Mouse (Mus musculus): ENCODE measurements around the gene Crybb1. TPM values are rescaled to one million over a fixed set of nuclear protein-coding genes. Genes with fewer than 3 reads are reported as not detected.

Crybb1 gene
- polyA plus RNA-seq, 1 experiment: not detected

GRCm38 (mm10) chr5:112282123-112282779 lies 26.6 kb downstream of the Crybb1 start:
- Histone ChIP-seq H3K27ac (ENCODE audit: control insufficient read depth, insufficient read depth, low read depth, low read length, poor library complexity) (peak overlapping the region; percentile 80), H3K4me1 (ENCODE audit: control insufficient read depth, insufficient read depth, low read length) (peaks cover 40% of the 10 kb centered on the region), H3K4me3 (replicated peaks; ENCODE audit: control insufficient read depth, low read depth, low read length) (peak overlapping the region; percentile 6)
- no peak for TF ChIP-seq CTCF (IDR thresholded peaks at IDR 0.05; ENCODE audit: control insufficient read depth, insufficient read depth, low read length)
- TF ChIP-seq POLR2A (IDR thresholded peaks at IDR 0.05; ENCODE audit: borderline replicate concordance, control insufficient read depth, low read depth, low read length): no peak
- WGBS: 33% methylated on average over 6 of the region's 6 CpGs

- 12% methylated on average over 9 of the region's 9 CpGs for WGBS
- Histone ChIP-seq H3K4me3 (replicated peaks; ENCODE audit: control insufficient read depth, low read depth, low read length) (no peak overlapping the region), H3K4me1 (ENCODE audit: control insufficient read depth, insufficient read depth, low read length) (peaks cover 46% of the 10 kb centered on the region), H3K27ac (ENCODE audit: control insufficient read depth, insufficient read depth, low read depth, low read length, poor library complexity) (peak overlapping the region; percentile 80)
- TF ChIP-seq CTCF (IDR thresholded peaks at IDR 0.05; ENCODE audit: control insufficient read depth, insufficient read depth, low read length) (no peak), POLR2A (IDR thresholded peaks at IDR 0.05; ENCODE audit: borderline replicate concordance, control insufficient read depth, low read depth, low read length) (no peak)
Observed at GRCm38 (mm10) chr5:112282780-112283482, 27.3 kb downstream of the Crybb1 start.

DNA sequence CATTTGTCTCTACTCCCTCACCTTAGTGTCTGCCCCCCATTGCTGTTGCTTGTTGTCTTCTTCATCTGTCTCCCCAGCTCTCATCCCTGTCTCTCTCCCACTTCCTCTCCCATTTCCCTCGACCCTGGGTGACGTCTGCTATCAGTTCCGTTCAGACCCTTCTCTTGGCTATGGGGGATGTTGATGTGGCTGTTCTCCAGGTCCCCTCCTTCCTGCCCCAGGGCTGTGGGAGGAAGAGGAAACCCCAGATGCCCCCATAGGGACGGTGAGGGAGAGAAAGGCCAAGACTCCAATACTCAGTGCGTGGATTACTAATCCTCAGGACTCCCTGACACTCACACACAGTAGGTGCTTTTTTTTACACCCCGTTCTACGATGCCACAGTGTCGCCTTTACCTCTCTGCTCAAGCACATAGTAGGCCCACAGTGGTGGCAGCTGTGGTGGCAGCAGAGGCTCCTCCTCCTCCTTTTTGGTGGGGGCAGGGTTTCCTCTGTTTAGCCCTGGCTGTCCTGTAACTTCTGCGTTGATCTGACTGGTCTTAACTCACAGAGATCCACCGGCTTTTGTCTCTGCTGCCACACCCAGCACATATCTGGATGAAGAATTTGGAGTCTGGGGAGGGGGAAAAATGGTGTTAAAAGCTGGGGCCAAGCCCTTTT lies 28.1 kb downstream of the Crybb1 start:
- Histone ChIP-seq H3K27ac (ENCODE audit: control insufficient read depth, insufficient read depth, low read depth, low read length, poor library complexity) (peak overlapping the region; percentile 80), H3K4me1 (ENCODE audit: control insufficient read depth, insufficient read depth, low read length) (peaks cover 44% of the 10 kb centered on the region), H3K4me3 (replicated peaks; ENCODE audit: control insufficient read depth, low read depth, low read length) (peak overlapping the region; percentile 5)
- WGBS: 2% methylated on average over 10 of the region's 10 CpGs
- TF ChIP-seq POLR2A (IDR thresholded peaks at IDR 0.05; ENCODE audit: borderline replicate concordance, control insufficient read depth, low read depth, low read length) (no peak), CTCF (IDR thresholded peaks at IDR 0.05; ENCODE audit: control insufficient read depth, insufficient read depth, low read length) (no peak)

- peak overlapping the region; percentile 80 for H3K27ac ChIP-seq (ENCODE audit: control insufficient read depth, insufficient read depth, low read depth, low read length, poor library complexity)
- whole genome bisulfite sequencing: 17% methylated on average over 7 of the region's 7 CpGs
- TF ChIP-seq CTCF (IDR thresholded peaks at IDR 0.05; ENCODE audit: control insufficient read depth, insufficient read depth, low read length): no peak
- no peak for TF ChIP-seq POLR2A (IDR thresholded peaks at IDR 0.05; ENCODE audit: borderline replicate concordance, control insufficient read depth, low read depth, low read length)
- H3K4me3 ChIP-seq (replicated peaks; ENCODE audit: control insufficient read depth, low read depth, low read length): no peak overlapping the region
- peaks cover 40% of the 10 kb centered on the region for H3K4me1 ChIP-seq (ENCODE audit: control insufficient read depth, insufficient read depth, low read length)
Observed at GRCm38 (mm10) chr5:112284203-112284582, 28.6 kb downstream of the Crybb1 start.

DNA sequence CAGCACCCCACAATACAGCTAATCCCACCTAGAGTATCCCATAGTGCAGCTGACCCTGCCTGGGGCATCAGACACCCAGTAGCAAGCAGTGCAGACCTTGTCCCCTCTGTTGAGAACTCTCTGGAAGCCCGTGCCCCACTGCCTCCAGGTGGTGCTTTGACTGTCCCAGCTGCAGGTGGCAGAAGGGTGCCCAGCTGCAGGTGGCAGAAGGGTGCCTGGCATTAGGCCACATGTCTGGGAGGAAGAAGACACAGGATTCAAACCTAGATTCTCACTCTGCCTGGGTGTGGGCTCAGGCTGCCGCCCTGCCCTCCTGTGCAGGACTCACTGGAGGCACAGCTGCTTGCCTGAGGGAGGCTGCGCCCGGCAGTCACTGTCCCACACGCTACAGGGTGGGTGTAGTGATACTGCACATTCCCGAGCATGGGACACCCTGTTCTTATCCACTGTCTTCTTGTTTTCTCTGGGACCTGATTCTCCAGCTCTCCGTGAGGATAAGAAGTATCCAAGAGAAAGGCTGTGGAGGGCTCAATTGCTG lies 30.0 kb downstream of the Crybb1 start:
- Histone ChIP-seq H3K27ac (ENCODE audit: control insufficient read depth, insufficient read depth, low read depth, low read length, poor library complexity) (peak overlapping the region; percentile 6; the same call in 1 of the 2 replicates), H3K4me1 (ENCODE audit: control insufficient read depth, insufficient read depth, low read length) (peaks cover 36% of the 10 kb centered on the region), H3K4me3 (replicated peaks; ENCODE audit: control insufficient read depth, low read depth, low read length) (no peak overlapping the region)
- WGBS: 62% methylated on average over 7 of the region's 7 CpGs
- TF ChIP-seq CTCF (IDR thresholded peaks at IDR 0.05; ENCODE audit: control insufficient read depth, insufficient read depth, low read length) (no peak), POLR2A (IDR thresholded peaks at IDR 0.05; ENCODE audit: borderline replicate concordance, control insufficient read depth, low read depth, low read length) (no peak)

DNA sequence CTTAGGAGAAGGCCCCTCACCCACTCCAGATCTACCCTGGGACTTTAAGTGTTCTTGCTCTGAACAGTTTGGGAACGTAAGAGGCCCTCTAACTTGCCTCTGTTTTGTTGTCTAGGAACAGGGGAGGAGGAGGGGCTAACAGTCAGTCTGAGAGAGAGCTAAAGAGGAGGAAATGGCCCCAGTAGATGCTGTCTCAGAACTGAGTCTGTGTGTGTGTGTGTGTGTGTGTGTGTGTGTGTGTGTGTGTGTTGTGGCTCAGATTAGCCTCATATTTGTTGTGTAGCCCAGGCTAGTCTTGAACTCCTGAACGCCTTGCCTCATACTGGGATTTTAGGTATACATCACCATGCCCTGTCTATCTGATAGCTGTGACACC lies 31.0 kb downstream of the Crybb1 start:
- Histone ChIP-seq H3K27ac (ENCODE audit: control insufficient read depth, insufficient read depth, low read depth, low read length, poor library complexity) (peak overlapping the region; percentile 25; the same call in 1 of the 2 replicates), H3K4me1 (ENCODE audit: control insufficient read depth, insufficient read depth, low read length) (peaks cover 34% of the 10 kb centered on the region), H3K4me3 (replicated peaks; ENCODE audit: control insufficient read depth, low read depth, low read length) (no peak overlapping the region)
- TF ChIP-seq CTCF (IDR thresholded peaks at IDR 0.05; ENCODE audit: control insufficient read depth, insufficient read depth, low read length) (no peak), POLR2A (IDR thresholded peaks at IDR 0.05; ENCODE audit: borderline replicate concordance, control insufficient read depth, low read depth, low read length) (no peak)
- WGBS: 30% methylated on average over 2 of the region's 2 CpGs

DNA sequence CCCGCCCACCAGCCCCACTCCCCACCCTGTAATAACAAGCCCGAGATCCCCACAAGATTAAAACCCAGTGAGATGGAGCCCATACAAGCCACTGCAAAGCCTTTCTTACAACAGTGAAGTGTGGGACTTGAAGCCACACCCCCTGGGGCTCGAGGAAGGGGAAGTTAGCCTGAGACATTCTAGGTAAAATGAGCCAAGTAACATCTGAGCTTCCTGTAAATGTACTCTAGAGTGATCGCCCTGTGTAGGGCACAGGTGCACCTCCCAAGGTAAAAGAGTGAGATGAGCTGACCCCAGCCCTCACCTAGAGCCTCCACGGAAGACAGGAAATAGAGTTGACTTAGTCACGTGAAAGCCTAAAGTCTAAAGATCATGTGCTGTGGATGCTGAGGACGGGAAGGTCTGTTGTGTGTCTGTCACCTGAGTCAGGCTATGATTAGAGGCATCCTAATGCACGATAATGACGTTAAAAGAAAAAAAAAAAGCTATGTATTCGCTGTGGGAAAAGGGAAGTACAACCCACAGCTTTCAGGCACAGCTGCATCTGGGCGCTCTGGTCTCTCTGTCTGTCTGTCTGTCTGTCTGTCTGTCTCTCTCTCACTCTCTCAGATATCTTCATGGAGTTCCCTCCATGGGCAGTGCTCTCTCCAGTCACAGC lies 31.5 kb downstream of the Crybb1 start:
- Histone ChIP-seq H3K27ac (ENCODE audit: control insufficient read depth, insufficient read depth, low read depth, low read length, poor library complexity) (peak overlapping the region; percentile 62), H3K4me1 (ENCODE audit: control insufficient read depth, insufficient read depth, low read length) (peaks cover 34% of the 10 kb centered on the region), H3K4me3 (replicated peaks; ENCODE audit: control insufficient read depth, low read depth, low read length) (no peak overlapping the region)
- WGBS: 5% methylated on average over 11 of the region's 11 CpGs
- no peak for TF ChIP-seq POLR2A (IDR thresholded peaks at IDR 0.05; ENCODE audit: borderline replicate concordance, control insufficient read depth, low read depth, low read length)
- no peak for TF ChIP-seq CTCF (IDR thresholded peaks at IDR 0.05; ENCODE audit: control insufficient read depth, insufficient read depth, low read length)
